Mouse (Mus musculus) megakaryocyte, embryonic 14.5 days (primary cell): ENCODE results near the gene Fntb. TPM values are rescaled to one million over a fixed set of nuclear protein-coding genes. Genes with fewer than 3 reads are reported as not detected.

Experiments used
- H3K27me3 ChIP-seq: replicated peaks from 2 replicates; pipeline ENCODE3; 2012; ENCODE audit warnings: inconsistent platforms
- H3K36me3 ChIP-seq: replicated peaks from 2 replicates; pipeline ENCODE3; 2012; ENCODE audit warnings: low read length, inconsistent platforms, mixed read lengths
- H3K4me1 ChIP-seq: 2 replicates; pipeline ENCODE4 v1.6.1; 2012; ENCODE audit warnings: inconsistent platforms
- H3K4me3 ChIP-seq: replicated peaks from 2 replicates; pipeline ENCODE3; 2012; ENCODE audit warnings: moderate library complexity, mild to moderate bottlenecking, inconsistent platforms
- H3K9me3 ChIP-seq: 2 replicates; pipeline ENCODE4 v1.6.1; 2012; ENCODE audit warnings: inconsistent platforms
- FLI1 ChIP-seq: IDR thresholded peaks from 2 replicates; pipeline ENCODE4 v1.6.1; 2012; ENCODE audit warnings: low read length, inconsistent platforms, mixed read lengths
- GATA1 ChIP-seq: IDR thresholded peaks from 3 replicates; pipeline ENCODE4 v1.6.1; 2012; ENCODE audit warnings: mixed read lengths, low read length, inconsistent platforms, borderline replicate concordance
- polyA plus RNA-seq: library from polyadenylated mRNA; stranded (reverse); fragments of >175 nt; gene quantifications from 2 replicates; pipeline ENCODE4 v1.2.3, GENCODE M21; 2012; ENCODE audit warnings: low replicate concordance; ENCODE audit not compliant: insufficient read depth

Gene Fntb
- polyA plus RNA-seq, 1 experiment: 13.4 TPM

GRCm38 (mm10) chr12:76941524-76941923 is 176.1 kb downstream of the Fntb start:
- no peaks in the 10 kb centered on the region for H3K9me3 ChIP-seq
- no peaks in the 10 kb centered on the region for H3K27me3 ChIP-seq
- peaks cover 100% of the 10 kb centered on the region for H3K36me3 ChIP-seq
- H3K4me1 ChIP-seq: peaks cover 58% of the 10 kb centered on the region
- no peak for TF ChIP-seq FLI1
- no peak for TF ChIP-seq GATA1
- H3K4me3 ChIP-seq: peak overlapping the region; percentile 42

- TF ChIP-seq FLI1: no peak
- TF ChIP-seq GATA1: no peak
- Histone ChIP-seq H3K9me3 (no peaks in the 10 kb centered on the region), H3K4me3 (no peak overlapping the region), H3K27me3 (no peaks in the 10 kb centered on the region), H3K36me3 (peaks cover 99% of the 10 kb centered on the region), H3K4me1 (peaks cover 62% of the 10 kb centered on the region)
Measured at GRCm38 (mm10) chr12:76942476-76942875, 177.1 kb downstream of the Fntb start.

GRCm38 (mm10) chr12:76943046-76943445 is 177.7 kb downstream of the Fntb start:
- Histone ChIP-seq H3K4me3 (no peak overlapping the region), H3K36me3 (peaks cover 99% of the 10 kb centered on the region), H3K27me3 (no peaks in the 10 kb centered on the region), H3K9me3 (no peaks in the 10 kb centered on the region), H3K4me1 (peaks cover 68% of the 10 kb centered on the region)
- TF ChIP-seq FLI1 (no peak), GATA1 (no peak)

DNA sequence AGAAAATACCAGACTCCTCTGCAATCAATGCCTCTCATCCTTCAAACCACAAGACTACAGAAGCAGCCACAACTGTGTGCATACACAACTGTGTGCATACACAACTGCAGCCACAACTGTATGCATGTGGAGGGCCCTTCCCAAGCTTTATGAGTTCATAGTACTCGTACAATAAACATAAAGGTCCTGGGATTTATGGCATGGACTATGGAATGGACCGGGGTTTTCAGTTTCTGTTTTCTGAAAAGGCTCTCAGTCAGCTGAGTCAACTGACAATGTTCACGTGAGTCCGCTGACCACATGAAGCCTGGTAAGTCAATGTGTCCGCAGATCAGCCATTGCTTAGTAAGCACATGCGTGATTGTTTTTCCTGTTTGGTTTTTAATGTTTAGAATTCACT is 178.1 kb downstream of the Fntb start:
- TF ChIP-seq GATA1 (no peak), FLI1 (no peak)
- H3K9me3 ChIP-seq: no peaks in the 10 kb centered on the region
- H3K36me3 ChIP-seq: peaks cover 99% of the 10 kb centered on the region
- H3K27me3 ChIP-seq: no peaks in the 10 kb centered on the region
- no peak overlapping the region for H3K4me3 ChIP-seq
- peaks cover 70% of the 10 kb centered on the region for H3K4me1 ChIP-seq

- peaks cover 99% of the 10 kb centered on the region for H3K36me3 ChIP-seq
- TF ChIP-seq GATA1: no peak
- H3K27me3 ChIP-seq: no peaks in the 10 kb centered on the region
- H3K4me1 ChIP-seq: peaks cover 76% of the 10 kb centered on the region
- H3K4me3 ChIP-seq: no peak overlapping the region
- H3K9me3 ChIP-seq: no peaks in the 10 kb centered on the region
Measured at GRCm38 (mm10) chr12:76947487-76947886, 182.1 kb downstream of the Fntb start.

DNA sequence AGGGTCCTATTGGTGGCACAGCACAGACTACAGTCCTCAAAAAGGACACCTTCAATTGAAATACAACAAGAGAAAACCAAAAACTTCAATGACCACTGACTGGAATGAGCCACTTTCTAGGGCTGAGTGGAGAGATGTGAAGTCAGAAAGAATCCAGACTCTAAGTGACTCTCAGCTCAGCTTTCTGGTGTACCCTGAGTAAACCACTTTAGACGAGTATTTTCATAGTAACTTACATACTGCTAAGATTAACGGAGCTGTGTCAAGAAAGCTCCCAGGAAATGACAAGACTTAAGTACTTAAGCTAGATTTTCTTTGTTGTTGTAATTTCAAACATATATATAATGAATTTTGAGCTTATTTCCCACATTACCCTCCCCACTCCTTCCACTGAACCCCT is 182.8 kb downstream of the Fntb start:
- Histone ChIP-seq H3K9me3 (no peaks in the 10 kb centered on the region), H3K36me3 (peaks cover 99% of the 10 kb centered on the region), H3K4me1 (peaks cover 73% of the 10 kb centered on the region), H3K27me3 (no peaks in the 10 kb centered on the region), H3K4me3 (no peak overlapping the region)
- TF ChIP-seq GATA1 (no peak), FLI1 (no peak)

GRCm38 (mm10) chr12:76948781-76949180 is 183.4 kb downstream of the Fntb start:
- Histone ChIP-seq H3K27me3 (no peaks in the 10 kb centered on the region), H3K4me3 (no peak overlapping the region), H3K4me1 (peaks cover 73% of the 10 kb centered on the region), H3K9me3 (no peaks in the 10 kb centered on the region), H3K36me3 (peaks cover 99% of the 10 kb centered on the region)
- no peak for TF ChIP-seq GATA1
- TF ChIP-seq FLI1: no peak

DNA sequence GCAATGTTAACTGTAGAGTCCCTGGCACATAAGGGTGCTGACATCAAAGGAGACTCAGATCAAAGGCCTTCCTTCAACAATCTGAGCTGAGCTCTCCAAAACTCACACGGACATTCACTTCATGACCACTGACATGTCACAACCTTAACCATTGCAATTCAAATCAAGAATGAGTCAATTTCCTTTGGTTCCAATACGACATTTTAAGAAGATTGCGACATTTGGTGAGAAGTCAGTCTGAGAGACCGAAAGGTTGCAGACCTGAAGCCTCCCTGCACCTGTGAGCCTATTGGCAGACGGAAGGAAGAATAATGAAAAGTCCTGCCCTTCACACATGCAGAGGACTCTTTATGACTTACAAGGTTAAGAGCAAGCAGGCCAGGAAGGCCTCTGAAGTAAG is 184.9 kb downstream of the Fntb start:
- H3K4me1 ChIP-seq: peaks cover 73% of the 10 kb centered on the region
- no peaks in the 10 kb centered on the region for H3K9me3 ChIP-seq
- H3K27me3 ChIP-seq: no peaks in the 10 kb centered on the region
- no peak for TF ChIP-seq FLI1
- no peak for TF ChIP-seq GATA1
- H3K4me3 ChIP-seq: no peak overlapping the region
- peaks cover 99% of the 10 kb centered on the region for H3K36me3 ChIP-seq

DNA sequence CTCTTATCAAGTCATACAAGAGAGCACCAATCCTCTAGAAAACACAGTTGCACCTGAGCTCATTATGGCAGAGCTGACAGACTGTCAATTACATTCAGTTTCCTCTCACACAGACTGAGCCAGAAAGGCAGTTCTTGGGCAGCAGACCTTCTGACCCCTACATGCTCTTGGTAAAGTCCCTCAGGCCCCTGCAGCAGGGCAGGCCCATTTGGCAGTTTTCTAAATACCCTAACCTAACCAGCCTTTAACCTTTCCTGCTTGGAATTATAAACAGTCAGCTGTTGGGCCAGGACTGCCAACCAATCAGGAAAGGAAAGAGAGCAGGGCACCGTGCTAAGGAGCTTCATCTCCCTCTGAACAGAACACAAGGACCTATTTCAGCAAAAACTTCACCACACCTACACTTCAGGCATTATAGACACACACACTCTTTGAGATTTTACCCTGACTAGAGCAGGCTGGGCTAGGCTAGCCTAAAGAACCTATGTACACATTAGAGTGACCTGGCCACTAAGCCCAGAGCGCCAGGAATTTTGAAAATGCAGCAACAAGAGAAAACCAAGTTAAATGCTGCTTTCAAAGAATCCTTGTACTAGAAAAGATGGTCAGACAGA is 188.5 kb downstream of the Fntb start:
- Histone ChIP-seq H3K9me3 (no peaks in the 10 kb centered on the region), H3K27me3 (no peaks in the 10 kb centered on the region), H3K4me3 (no peak overlapping the region), H3K36me3 (peaks cover 96% of the 10 kb centered on the region), H3K4me1 (peaks cover 83% of the 10 kb centered on the region)
- no peak for TF ChIP-seq FLI1
- TF ChIP-seq GATA1: no peak

GRCm38 (mm10) chr12:76954698-76955423 is 189.5 kb downstream of the Fntb start:
- peaks cover 87% of the 10 kb centered on the region for H3K4me1 ChIP-seq
- H3K9me3 ChIP-seq: no peaks in the 10 kb centered on the region
- peak overlapping the region; percentile 38 for H3K4me3 ChIP-seq
- peaks cover 96% of the 10 kb centered on the region for H3K36me3 ChIP-seq
- H3K27me3 ChIP-seq: no peaks in the 10 kb centered on the region
- TF ChIP-seq FLI1 (no peak), GATA1 (no peak)

- Histone ChIP-seq H3K4me1 (peaks cover 82% of the 10 kb centered on the region), H3K27me3 (no peaks in the 10 kb centered on the region), H3K9me3 (no peaks in the 10 kb centered on the region), H3K4me3 (peak overlapping the region; percentile 91), H3K36me3 (peaks cover 76% of the 10 kb centered on the region)
- TF ChIP-seq FLI1: no peak
- TF ChIP-seq GATA1: no peak
Measured at GRCm38 (mm10) chr12:76957688-76958087, 192.3 kb downstream of the Fntb start.
